Mouse (Mus musculus): Measurements from ENCODE around the gene Ptk7.

Ptk7 gene

DNA sequence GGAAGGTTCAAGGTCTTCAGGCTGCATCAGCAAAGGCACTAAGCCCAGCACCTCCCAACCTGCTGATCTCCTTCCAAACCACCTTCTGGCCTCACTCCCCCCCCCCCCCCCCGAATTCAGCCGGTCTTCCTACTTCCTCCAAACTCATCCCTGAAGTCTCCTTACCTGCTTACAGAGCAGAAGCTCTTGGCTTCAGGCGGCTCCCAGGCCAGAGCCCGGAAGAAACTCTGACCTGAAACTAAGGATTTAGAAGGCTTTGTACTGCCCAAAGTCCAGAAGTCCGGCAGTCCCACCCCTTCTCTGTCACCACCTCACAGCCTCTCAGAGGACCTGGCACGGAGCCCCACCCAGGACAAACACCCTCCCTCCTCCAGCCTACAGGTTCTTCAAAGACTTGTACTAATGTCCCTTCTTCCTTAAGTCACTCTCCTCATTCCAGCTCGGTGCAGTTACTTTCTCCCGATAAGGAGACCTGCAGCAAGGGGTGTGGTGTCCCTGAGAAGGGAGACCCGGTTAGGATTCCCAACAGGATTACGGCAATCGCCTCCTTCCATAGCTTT is 15.7 kb upstream of the Ptk7 start:
- DNase-seq (ENCODE audit: low spot score in 2 of 2), result peak in 1 of 2 experiments; percentile 50

- no peak for DNase-seq (ENCODE audit: low spot score in 2 of 2)
Measured at GRCm38 (mm10) chr17:46644152-46644805, 15.0 kb upstream of the Ptk7 start.

DNA sequence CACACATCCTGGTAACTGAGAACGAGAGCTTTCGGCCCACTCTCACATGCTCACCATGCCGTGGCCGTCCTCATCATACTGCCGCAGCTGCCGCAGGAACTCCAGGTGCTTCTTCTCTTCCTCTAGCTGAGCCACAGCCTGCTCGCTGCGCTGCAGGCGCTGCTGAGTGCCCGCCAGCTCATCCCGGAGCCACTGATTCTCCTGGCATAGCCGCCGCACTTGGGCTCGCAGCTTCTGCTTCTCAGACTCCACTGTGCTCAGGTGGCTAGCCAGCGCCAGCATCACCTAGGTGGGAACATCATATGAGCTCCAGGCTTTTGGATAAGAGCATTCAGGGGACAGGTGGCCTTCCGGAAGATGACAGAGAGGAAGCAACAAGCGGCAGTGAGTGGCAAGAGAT is 12.8 kb upstream of the Ptk7 start:
- DNase-seq (ENCODE audit: low spot score in 2 of 2), result no peak

GRCm38 (mm10) chr17:46639929-46640328 is 10.6 kb upstream of the Ptk7 start:
- DNase-seq (ENCODE audit: low spot score in 2 of 2), result no peak

DNA sequence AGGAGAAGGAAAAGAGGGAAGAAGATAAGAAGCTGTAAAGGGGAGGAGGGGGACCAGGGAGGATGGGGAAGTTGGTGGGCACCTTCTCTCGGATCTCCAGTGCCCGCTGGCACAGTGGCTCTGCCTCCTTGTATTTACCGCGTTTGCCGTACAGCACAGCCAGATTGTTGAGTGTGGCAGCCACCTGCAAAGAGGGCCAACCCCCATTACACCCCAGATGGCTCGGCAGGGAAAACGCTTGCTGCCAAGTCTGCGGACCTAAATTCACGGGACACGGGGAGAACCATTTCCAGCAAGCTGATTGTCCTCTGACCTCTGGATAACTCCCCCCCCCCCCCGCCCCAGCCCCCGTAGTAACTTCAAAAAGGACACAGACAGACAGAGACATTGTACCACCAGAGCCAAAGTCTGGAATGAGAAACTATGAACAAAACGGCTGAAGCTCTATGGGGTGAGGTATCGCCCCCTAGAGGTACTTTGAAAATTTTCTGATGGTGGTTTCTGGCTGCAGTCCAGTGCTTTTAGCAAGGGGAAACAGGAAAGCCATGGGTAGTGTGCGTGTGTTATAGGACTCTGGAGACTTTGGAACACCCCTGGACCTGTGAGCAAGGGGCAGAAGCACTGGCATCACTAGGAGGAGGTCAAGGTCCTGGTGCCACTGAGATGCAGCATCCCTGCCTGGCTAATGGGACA is 7.7 kb upstream of the Ptk7 start:
- peak; percentile 21 to 53 for DNase-seq (ENCODE audit: low spot score in 2 of 2)

GRCm38 (mm10) chr17:46629685-46630441 is 559 bp upstream of the Ptk7 start:
- no peak for DNase-seq (ENCODE audit: low spot score in 2 of 2)

GRCm38 (mm10) chr17:46628471-46628790 is 873 bp downstream of the Ptk7 start:
- DNase-seq (ENCODE audit: low spot score in 2 of 2), result no peak

DNA sequence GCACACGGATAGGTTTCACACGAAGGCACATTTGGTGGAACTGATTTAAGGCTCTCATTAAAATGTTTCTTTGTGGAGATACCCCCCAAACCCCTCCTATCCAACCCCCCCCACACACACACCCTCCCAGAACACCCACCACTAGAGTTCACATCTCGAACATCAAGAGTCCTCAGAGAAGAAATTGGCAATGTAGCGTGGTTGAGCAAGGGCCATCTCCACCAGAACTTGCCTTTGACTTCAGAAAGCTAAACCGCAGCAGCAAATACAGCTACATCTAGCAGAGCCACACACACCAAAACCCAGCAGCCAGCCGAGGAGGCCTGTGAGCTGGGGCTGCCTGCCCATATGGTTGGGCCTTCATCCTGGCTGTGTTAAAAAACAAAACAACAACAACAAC is 1.9 kb downstream of the Ptk7 start:
- no peak for DNase-seq (ENCODE audit: low spot score in 2 of 2)

DNA sequence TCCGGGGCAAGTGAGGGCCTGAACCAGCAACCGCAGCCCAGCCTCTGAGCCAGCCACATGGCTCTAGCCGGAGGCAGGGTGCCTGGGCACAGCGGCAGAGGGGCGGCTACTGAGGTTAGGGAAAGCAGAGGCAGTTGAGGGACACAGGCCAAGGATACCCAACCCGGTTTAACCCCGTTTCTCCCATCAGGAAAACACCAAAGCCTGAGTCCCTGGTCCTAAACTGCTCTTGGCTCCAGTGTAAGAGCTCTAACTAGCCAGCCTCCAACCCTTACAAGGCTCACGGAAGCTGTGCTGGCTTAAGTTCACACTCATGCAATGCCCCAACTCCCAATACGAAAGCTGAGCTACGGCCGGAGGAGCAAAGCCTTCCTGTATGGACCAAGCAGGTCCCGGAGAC is 4.7 kb downstream of the Ptk7 start:
- DNase-seq (ENCODE audit: low spot score in 2 of 2), result no peak

DNA sequence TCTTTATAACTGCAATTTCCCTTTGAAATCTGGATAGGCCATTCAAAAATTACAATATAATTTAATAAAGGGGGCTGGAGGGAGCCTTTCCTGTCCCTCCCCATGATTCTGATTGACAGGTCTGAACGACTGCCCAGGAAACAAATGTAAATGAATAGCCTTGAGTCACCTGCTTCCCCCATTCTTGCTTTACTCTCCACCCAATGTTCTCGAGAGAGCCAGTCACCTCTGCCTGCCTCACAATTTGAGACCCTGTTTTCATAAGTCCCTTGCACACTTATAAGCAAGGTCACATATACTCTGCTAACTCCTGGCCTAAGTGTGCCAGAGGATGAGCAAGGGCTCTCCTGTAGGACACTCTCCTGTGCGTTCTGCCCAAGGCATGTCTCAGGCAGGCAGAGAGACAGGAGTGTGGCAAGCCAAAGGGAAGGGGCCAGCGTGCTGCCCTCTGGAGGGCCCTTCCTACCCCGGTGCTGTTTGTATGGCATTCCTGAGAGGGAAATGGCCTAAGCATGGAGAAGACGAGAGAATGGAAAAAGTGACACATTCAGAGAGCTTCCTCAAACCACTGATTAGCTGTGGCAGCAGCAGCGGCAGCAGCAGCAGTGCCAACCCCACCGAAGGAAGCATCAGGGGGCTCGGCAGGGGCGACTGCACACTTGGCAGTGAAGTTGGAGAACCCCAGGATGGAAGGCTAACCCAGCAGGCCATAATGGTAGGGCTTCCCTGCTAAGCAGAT is 5.3 kb downstream of the Ptk7 start:
- DNase-seq (ENCODE audit: low spot score in 2 of 2), result no peak

GRCm38 (mm10) chr17:46622269-46622668 is 7.0 kb downstream of the Ptk7 start:
- DNase-seq (ENCODE audit: low spot score in 2 of 2), result no peak

- no peak for DNase-seq (ENCODE audit: low spot score in 2 of 2)
Measured at GRCm38 (mm10) chr17:46621324-46621723, 8.0 kb downstream of the Ptk7 start.

DNA sequence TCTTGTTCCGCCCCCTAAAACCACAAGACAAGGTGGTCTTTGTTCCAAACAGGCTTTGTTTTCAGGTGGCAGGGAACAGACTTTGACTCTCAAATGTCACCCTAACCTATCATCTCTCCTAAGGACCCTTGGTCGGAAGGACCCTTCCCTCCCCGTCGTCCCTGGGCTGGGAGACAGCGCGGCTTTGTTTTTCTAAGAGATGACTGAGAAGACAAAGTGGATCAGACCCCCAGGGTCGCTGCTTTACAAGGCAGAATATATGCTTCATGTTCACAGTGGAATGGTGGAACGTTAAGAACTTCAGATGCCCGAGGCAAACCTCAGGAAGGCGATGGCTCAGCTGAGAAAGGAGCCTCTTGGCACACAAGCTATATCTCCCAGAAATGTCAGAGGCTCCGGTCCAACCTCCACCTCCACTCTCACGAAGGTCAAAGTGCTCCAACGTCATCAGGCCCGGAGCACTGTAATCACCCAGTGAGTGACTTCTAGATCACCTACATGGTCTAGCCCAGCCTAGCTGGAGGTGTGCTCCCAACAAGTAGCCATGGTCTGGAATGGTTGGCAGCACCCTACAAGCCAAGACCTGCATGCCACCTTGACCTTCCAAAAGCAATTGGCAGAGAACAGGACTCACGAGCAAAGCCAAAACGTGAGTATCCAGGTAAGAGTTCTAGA is 9.5 kb downstream of the Ptk7 start:
- DNase-seq (ENCODE audit: low spot score in 2 of 2), result no peak

GRCm38 (mm10) chr17:46618769-46619682 is 10.3 kb downstream of the Ptk7 start:
- no peak for DNase-seq (ENCODE audit: low spot score in 2 of 2)

- DNase-seq (ENCODE audit: low spot score in 2 of 2), result no peak
Measured at GRCm38 (mm10) chr17:46618394-46618768, 10.9 kb downstream of the Ptk7 start.

DNA sequence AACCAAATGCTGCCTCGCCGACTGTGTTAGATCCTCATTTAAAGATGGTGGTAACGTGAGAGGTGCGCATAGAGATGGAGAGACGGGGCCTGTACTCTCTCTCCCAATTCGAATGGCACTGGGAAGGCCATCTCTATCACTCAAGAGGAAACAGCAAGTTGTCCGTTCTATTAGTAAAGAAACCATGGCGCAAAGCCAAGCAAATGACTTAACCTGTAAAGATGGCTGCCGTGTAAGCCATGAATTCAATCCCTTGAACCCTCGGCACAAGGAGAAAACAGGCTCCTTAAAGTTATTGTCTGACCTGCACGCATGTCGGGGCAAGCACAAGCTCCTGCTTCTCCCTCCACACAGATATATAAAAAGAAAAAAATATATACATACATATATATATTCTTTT is 11.5 kb downstream of the Ptk7 start:
- no peak for DNase-seq (ENCODE audit: low spot score in 2 of 2)

GRCm38 (mm10) chr17:46613229-46613628 is 16.1 kb downstream of the Ptk7 start:
- DNase-seq (ENCODE audit: low spot score in 2 of 2), result no peak

- no peak for DNase-seq (ENCODE audit: low spot score in 2 of 2)
Measured at GRCm38 (mm10) chr17:46612820-46613219, 16.5 kb downstream of the Ptk7 start.

DNA sequence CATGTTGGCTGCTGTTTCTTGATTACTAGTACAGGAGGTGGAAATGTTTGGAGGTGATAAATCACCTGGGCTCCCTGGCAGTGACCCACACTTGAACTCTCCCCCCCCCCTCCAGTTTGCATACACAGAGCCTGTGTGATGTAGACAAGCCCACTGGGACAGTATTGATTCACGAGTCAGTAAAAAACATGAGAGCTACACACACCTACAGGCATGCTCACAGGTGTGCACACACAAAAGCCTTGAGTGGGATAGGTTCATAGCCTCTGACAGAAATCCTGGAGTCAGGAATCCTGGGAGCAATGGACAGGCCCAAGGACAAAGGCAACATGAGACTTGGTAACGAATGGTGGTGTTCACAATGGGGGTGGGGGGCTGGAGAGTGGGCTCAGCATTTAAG is 17.1 kb downstream of the Ptk7 start:
- DNase-seq (ENCODE audit: low spot score in 2 of 2), result no peak

DNA sequence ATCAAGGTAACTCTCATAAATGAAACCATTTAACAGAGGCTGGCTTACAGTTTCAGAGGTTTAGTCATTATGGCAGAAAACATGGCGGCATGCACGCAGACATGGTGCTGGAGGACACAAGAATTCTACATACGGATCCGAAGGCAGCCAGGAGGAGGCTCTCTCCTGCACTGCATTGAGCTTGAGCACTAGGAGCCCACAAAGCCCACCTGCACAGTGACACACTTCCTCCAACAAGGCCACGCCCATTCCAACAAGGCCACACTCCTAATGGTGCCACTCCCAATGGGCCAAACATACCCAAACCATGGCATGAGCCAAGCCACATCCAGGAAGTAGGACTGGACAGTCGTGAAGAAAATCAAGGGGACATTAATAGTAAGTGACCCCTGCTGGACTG is 18.0 kb downstream of the Ptk7 start:
- no peak for DNase-seq (ENCODE audit: low spot score in 2 of 2)
